Mouse (Mus musculus) olfactory bulb, adult 2 months (tissue): ENCODE data around the gene Adam29.

Source experiments
- CTCF ChIP-seq: fragments of 200-500 bp; IDR thresholded peaks from 2 replicates; pipeline ENCODE4 v1.5.1; 2012; ENCODE audit warnings: low read depth, mild to moderate bottlenecking, low read length, moderate library complexity; ENCODE audit not compliant: insufficient read depth
- POLR2A ChIP-seq: fragments of 200-500 bp; IDR thresholded peaks from 2 replicates; pipeline ENCODE4 v1.6.1; 2012; ENCODE audit warnings: mild to moderate bottlenecking, low read depth, low read length, moderate library complexity; ENCODE audit not compliant: insufficient read depth

GRCm38 (mm10) chr8:55939870-55940525, 33.2 kb upstream of the Adam29 start, which contains the start of gene Glra3:
- TF ChIP-seq CTCF (no peak), POLR2A (no peak)
